Mouse (Mus musculus) MEL (cell line): ENCODE measurements around the gene Eef1b2. TPM values are rescaled to one million over a fixed set of nuclear protein-coding genes. Genes with fewer than 3 reads are reported as not detected.

Experiments
- DNase-seq: peaks from one replicate; pipeline ENCODE4 v3.0.0; 2011; ENCODE audit warnings: low read depth, low spot score
- H3K27ac ChIP-seq: 2 replicates; pipeline ENCODE4 v1.5.1; 2012; ENCODE audit warnings: low read depth, mild to moderate bottlenecking, control low read depth, low read length, moderate library complexity; ENCODE audit not compliant: control insufficient read depth
- H3K27me3 ChIP-seq, 2 experiments: fragments of 150-350 bp in 1 of 2; sonication (generic) in 1 of 2; 2 replicates each; pipeline ENCODE4 v1.6.1; 2012; ENCODE audit warnings: low read length in 2 of 2, mild to moderate bottlenecking in 2 of 2, improper control_type of control experiment in 1 of 2, moderate library complexity in 1 of 2; ENCODE audit not compliant: insufficient read depth in 2 of 2, control insufficient read depth in 1 of 2
- H3K36me3 ChIP-seq, 2 experiments: 2 replicates each; pipeline ENCODE4 v1.6.1; 2012 to 2014; ENCODE audit warnings: low read length in 2 of 2, improper control_type of control experiment in 1 of 2, inconsistent platforms in 1 of 2, mild to moderate bottlenecking in 1 of 2; ENCODE audit not compliant: insufficient read depth in 2 of 2, control insufficient read depth in 1 of 2
- H3K4me1 ChIP-seq, 2 experiments: fragments of 150-350 bp in 1 of 2; sonication (generic) in 1 of 2; 2 replicates each; pipeline ENCODE4 v1.6.1; 2012; ENCODE audit warnings: low read length in 2 of 2, improper control_type of control experiment in 1 of 2, mild to moderate bottlenecking in 1 of 2; ENCODE audit not compliant: insufficient read depth in 2 of 2, control insufficient read depth in 1 of 2
- H3K4me3 ChIP-seq, 2 experiments: fragments of 150-350 bp in 1 of 2; sonication (generic) in 1 of 2; 2 replicates each; pipeline ENCODE4 v1.5.1; 2012; ENCODE audit warnings: low read depth in 2 of 2, low read length in 2 of 2, mild to moderate bottlenecking in 2 of 2, moderate library complexity in 2 of 2, control low read depth in 1 of 2, improper control_type of control experiment in 1 of 2; ENCODE audit not compliant: control insufficient read depth in 1 of 2, insufficient read depth in 1 of 2
- H3K79me2 ChIP-seq: 2 replicates; pipeline ENCODE4 v1.6.1; 2012; ENCODE audit warnings: mild to moderate bottlenecking, low read length, moderate library complexity; ENCODE audit not compliant: control insufficient read depth, poor library complexity, insufficient read depth
- H3K9ac ChIP-seq: 2 replicates; pipeline ENCODE4 v1.6.1; 2012; ENCODE audit warnings: low read depth, mild to moderate bottlenecking, control low read depth, low read length, moderate library complexity; ENCODE audit not compliant: control insufficient read depth, poor library complexity, severe bottlenecking
- H3K9me3 ChIP-seq: fragments of 150-350 bp; sonication (generic); replicated peaks from 2 replicates; pipeline ENCODE4 v1.6.1; 2012; ENCODE audit warnings: mild to moderate bottlenecking, low read length, improper control_type of control experiment, moderate library complexity; ENCODE audit not compliant: insufficient read depth
- CHD2 ChIP-seq: IDR thresholded peaks from 2 replicates; pipeline ENCODE4 v1.6.1; 2011; ENCODE audit warnings: low read length, improper control_type of control experiment
- CTCF ChIP-seq, 3 experiments: IDR thresholded peaks in 2 of 3; conservative IDR thresholded peaks in 1 of 3; 2 replicates each; pipeline ENCODE4 v1.5.1; 2011 to 2012; ENCODE audit warnings: low read length in 3 of 3, low read depth in 2 of 3, mild to moderate bottlenecking in 2 of 3, improper control_type of control experiment in 1 of 3, inconsistent platforms in 1 of 3, mixed read lengths in 1 of 3, moderate library complexity in 1 of 3; ENCODE audit not compliant: control insufficient read depth in 1 of 3, insufficient read depth in 1 of 3, poor library complexity in 1 of 3, severe bottlenecking in 1 of 3
- ELF1 ChIP-seq: IDR thresholded peaks from 2 replicates; pipeline ENCODE4 v1.6.1; 2014; ENCODE audit warnings: low read depth, mild to moderate bottlenecking, inconsistent platforms, low read length, improper control_type of control experiment, moderate library complexity
- MEF2A ChIP-seq: IDR thresholded peaks from 2 replicates; pipeline ENCODE4 v1.6.1; 2014; ENCODE audit warnings: low read depth, mild to moderate bottlenecking, inconsistent platforms, low read length, improper control_type of control experiment; ENCODE audit not compliant: poor library complexity, insufficient replicate concordance, severe bottlenecking; ENCODE audit errors: extremely low read depth
- MXI1 ChIP-seq: IDR thresholded peaks from 2 replicates; pipeline ENCODE4 v1.6.1; 2011; ENCODE audit warnings: mild to moderate bottlenecking, low read depth, low read length, improper control_type of control experiment
- MYC ChIP-seq: IDR thresholded peaks from 2 replicates; pipeline ENCODE4 v1.6.1; 2011; ENCODE audit warnings: low read depth, mild to moderate bottlenecking, low read length, improper control_type of control experiment, moderate library complexity
- NELFE ChIP-seq: IDR thresholded peaks from 2 replicates; pipeline ENCODE4 v1.6.1; 2011; ENCODE audit warnings: low read depth, low read length, improper control_type of control experiment
- POLR2A ChIP-seq, 2 experiments: IDR thresholded peaks; 2 replicates each; pipeline ENCODE4 v1.6.1; 2011 to 2012; ENCODE audit warnings: low read length in 2 of 2, mild to moderate bottlenecking in 2 of 2, control low read depth in 1 of 2, improper control_type of control experiment in 1 of 2, low read depth in 1 of 2, moderate library complexity in 1 of 2; ENCODE audit not compliant: control insufficient read depth in 1 of 2, insufficient read depth in 1 of 2, poor library complexity in 1 of 2
- POLR2AphosphoS5 ChIP-seq: IDR thresholded peaks from 2 replicates; pipeline ENCODE4 v1.6.1; 2012; ENCODE audit warnings: low read depth, borderline replicate concordance, mild to moderate bottlenecking, inconsistent platforms, low read length, moderate library complexity, mixed read lengths
- SMC3 ChIP-seq: IDR thresholded peaks from 2 replicates; pipeline ENCODE4 v1.6.1; 2011; ENCODE audit warnings: low read depth, low read length, improper control_type of control experiment
- TAL1 ChIP-seq: IDR thresholded peaks from 2 replicates; pipeline ENCODE4 v1.6.1; 2012; ENCODE audit warnings: mild to moderate bottlenecking, inconsistent platforms, low read length, moderate library complexity, mixed read lengths
- TCF12 ChIP-seq: IDR thresholded peaks from 2 replicates; pipeline ENCODE4 v1.6.1; 2014; ENCODE audit warnings: low read depth, mild to moderate bottlenecking, inconsistent platforms, low read length, improper control_type of control experiment, moderate library complexity
- USF1 ChIP-seq: IDR thresholded peaks from 2 replicates; pipeline ENCODE4 v1.6.1; 2014; ENCODE audit warnings: low read depth, mild to moderate bottlenecking, inconsistent platforms, low read length, improper control_type of control experiment, moderate library complexity
- ZC3H11A ChIP-seq: IDR thresholded peaks from 2 replicates; pipeline ENCODE4 v1.6.1; 2012; ENCODE audit warnings: low read depth, mild to moderate bottlenecking, inconsistent platforms, low read length, improper control_type of control experiment
- ZKSCAN1 ChIP-seq: IDR thresholded peaks from 2 replicates; pipeline ENCODE4 v1.6.1; 2012; ENCODE audit warnings: low read depth, mild to moderate bottlenecking, inconsistent platforms, low read length, improper control_type of control experiment, moderate library complexity
- ZMIZ1 ChIP-seq: IDR thresholded peaks from 2 replicates; pipeline ENCODE4 v1.6.1; 2012; ENCODE audit warnings: low read depth, mild to moderate bottlenecking, inconsistent platforms, low read length, improper control_type of control experiment, moderate library complexity
- ZNF384 ChIP-seq: IDR thresholded peaks from 2 replicates; pipeline ENCODE4 v1.6.1; 2012; ENCODE audit warnings: low read depth, mild to moderate bottlenecking, inconsistent platforms, low read length, improper control_type of control experiment
- polyA plus RNA-seq, 2 experiments: library from polyadenylated mRNA; stranded (reverse) in 1 of 2; unstranded in 1 of 2; fragments of >175 nt in 1 of 2; fragments of >200 nt in 1 of 2; gene quantifications; 2 replicates each; pipeline versions ENCODE4 v1.2.1 to v1.2.4; 2012; ENCODE audit warnings: low replicate concordance in 2 of 2, low read depth in 1 of 2; ENCODE audit not compliant: insufficient read length in 2 of 2, insufficient read depth in 1 of 2, missing spikeins in 1 of 2
- total RNA-seq: library from RNA; depleted of rRNA; stranded (reverse); fragments of 300-350 nt; gene quantifications from 2 replicates; pipeline ENCODE4 v1.2.3, GENCODE M21; 2012

The Eef1b2 gene
- total and polyA plus RNA-seq, 3 experiments: 1,696 to 2,991 (median 1,846) TPM

- no peak overlapping the region for H3K4me3 ChIP-seq
- no peak for DNase-seq
- no peaks in the 10 kb centered on the region; a peak in 1 of 4 replicates for H3K27me3 ChIP-seq
- H3K79me2 ChIP-seq: no peaks in the 10 kb centered on the region
- no peaks in the 10 kb centered on the region for H3K9me3 ChIP-seq
- no peak for TF ChIP-seq ELF1
- no peak for TF ChIP-seq CTCF (IDR thresholded peaks at IDR 0.05 in 2 of 3, conservative IDR thresholded peaks at IDR 0.05 in 1 of 3; ENCODE audit: control insufficient read depth in 1 of 3, insufficient read depth in 1 of 3, low read depth in 2 of 3, low read length in 3 of 3, poor library complexity in 1 of 3, severe bottlenecking in 1 of 3)
- TF ChIP-seq, all 39 proteins: peak for 0
- Histone ChIP-seq H3K36me3 (no peaks in the 10 kb centered on the region), H3K4me1 (no peaks in the 10 kb centered on the region), H3K9ac (no peak overlapping the region), H3K27ac (no peak overlapping the region)
Observed at GRCm38 (mm10) chr1:63199387-63199786, 22.8 kb downstream of the Eef1b2 start.

DNA sequence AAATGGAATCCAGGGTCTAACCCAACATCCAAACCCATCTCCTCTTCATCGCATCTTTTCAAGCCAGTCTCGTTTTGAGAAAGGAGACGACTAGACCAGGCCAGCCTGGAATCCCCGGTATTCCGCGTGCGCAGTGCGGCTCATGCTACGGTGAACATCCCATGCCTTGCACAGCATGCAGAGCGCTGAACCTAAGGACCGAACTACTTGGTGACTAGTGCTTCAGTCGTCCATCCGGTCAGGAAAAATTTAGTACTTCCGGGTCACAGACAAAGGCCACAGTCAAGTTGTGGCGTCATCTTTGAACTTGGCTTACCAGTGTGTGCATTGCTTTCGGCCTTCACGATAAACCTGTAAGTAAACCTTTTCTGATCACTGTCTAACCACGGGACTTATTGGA, 23.7 kb downstream of the Eef1b2 start:
- H3K27ac ChIP-seq: no peak overlapping the region
- DNase-seq: no peak
- no peaks in the 10 kb centered on the region for H3K4me1 ChIP-seq
- no peak overlapping the region for H3K9ac ChIP-seq
- H3K27me3 ChIP-seq: no peaks in the 10 kb centered on the region; a peak in 1 of 4 replicates
- no peak for TF ChIP-seq ZC3H11A
- TF ChIP-seq ELF1: no peak
- TF ChIP-seq MYC: no peak
- no peak for TF ChIP-seq SMC3
- TF ChIP-seq CTCF (IDR thresholded peaks at IDR 0.05 in 2 of 3, conservative IDR thresholded peaks at IDR 0.05 in 1 of 3; ENCODE audit: control insufficient read depth in 1 of 3, insufficient read depth in 1 of 3, low read depth in 2 of 3, low read length in 3 of 3, poor library complexity in 1 of 3, severe bottlenecking in 1 of 3): no peak
- no peak for TF ChIP-seq TAL1
- TF ChIP-seq MXI1: no peak
- TF ChIP-seq ZMIZ1: no peak
- TF ChIP-seq MEF2A: no peak
- TF ChIP-seq TCF12: no peak
- TF ChIP-seq USF1: no peak
- TF ChIP-seq ZNF384: no peak
- no peak for TF ChIP-seq NELFE
- no peak for TF ChIP-seq POLR2AphosphoS5
- TF ChIP-seq ZKSCAN1: no peak
- no peak for TF ChIP-seq POLR2A (IDR thresholded peaks at IDR 0.05; ENCODE audit: control insufficient read depth in 1 of 2, insufficient read depth in 1 of 2, low read depth in 1 of 2, low read length in 2 of 2, poor library complexity in 1 of 2)
- TF ChIP-seq CHD2: no peak
- H3K9me3 ChIP-seq: no peaks in the 10 kb centered on the region
- H3K79me2 ChIP-seq: no peaks in the 10 kb centered on the region
- H3K4me3 ChIP-seq: no peak overlapping the region
- H3K36me3 ChIP-seq: no peaks in the 10 kb centered on the region
